Mouse (Mus musculus): ENCODE data around the gene Cd55.

DNA sequence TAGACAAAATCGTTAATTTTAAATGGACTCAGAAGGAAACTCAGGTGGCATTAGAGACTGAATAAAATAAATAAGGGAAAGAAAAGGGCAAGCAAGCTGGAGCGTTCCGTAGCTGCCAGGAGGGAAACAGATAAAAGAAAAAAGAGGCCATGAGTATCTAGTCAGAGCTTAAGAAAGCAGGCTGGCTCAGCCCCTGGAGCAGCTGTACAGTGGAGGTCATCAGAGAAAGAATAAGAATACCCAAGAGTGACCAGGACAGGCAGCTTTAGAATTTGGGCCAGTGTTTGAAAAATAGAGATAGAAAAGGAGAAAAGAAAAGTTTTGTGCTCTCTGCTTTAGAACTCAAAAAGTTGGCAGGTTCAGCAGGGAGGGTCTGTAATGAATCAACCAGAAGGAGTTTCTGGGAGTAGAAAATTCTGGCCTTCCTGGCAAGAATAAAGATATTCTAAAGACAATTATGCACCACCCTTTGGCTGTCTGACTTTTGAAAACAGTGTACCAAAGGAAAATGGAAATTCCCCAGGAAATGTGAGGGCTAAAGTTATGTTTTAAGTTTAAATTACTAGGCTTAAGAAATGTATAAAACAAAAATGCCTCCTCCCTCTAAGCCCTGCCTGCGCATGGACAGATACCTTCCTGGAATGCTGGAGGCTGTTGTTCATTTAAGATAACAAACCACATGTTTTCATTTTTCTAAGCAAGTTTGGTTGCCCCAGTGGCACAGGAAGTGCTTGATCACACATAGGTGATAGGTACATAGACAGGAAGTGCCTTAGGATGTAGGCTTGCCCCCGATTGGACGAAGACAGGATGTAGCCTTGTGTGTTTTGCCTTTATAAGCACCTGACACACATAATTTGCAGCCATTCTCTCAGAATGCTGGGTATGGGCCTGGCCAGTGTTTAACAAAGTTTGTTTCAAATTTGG lies 45.7 kb upstream of the Cd55 start:
- TF ChIP-seq CTCF (IDR thresholded peaks at IDR 0.05; ENCODE audit: insufficient read depth, low read length) (no peak), POLR2A (IDR thresholded peaks at IDR 0.05; ENCODE audit: borderline replicate concordance, extremely low read depth, low read depth, low read length) (no peak)
